Mouse (Mus musculus) adrenal gland, adult 18-20 months (tissue): Measurements from ENCODE around the gene Bcs1l. TPM values are rescaled to one million over a fixed set of nuclear protein-coding genes. Genes with fewer than 3 reads are reported as not detected.

ENCODE experiments used
- microRNA-seq, 2 experiments: library from miRNA; unstranded; fragments of <30 nt; microRNA quantifications; one replicate each; pipeline ENCODE4 v1.2.0; 2021; ENCODE audit warnings: borderline number of aligned reads in 2 of 2
- total RNA-seq, 2 experiments: library from RNA; stranded (reverse); gene quantifications; 1 replicate in 1 of 2; 2 replicates in 1 of 2; pipeline ENCODE4 v1.2.3; 2021

Bcs1l gene
- total RNA-seq, 2 experiments from 2014 or later, result 27.0 to 31.0 TPM

Small RNA genes within 50 kb of the gene (microRNA-seq; reads per million reads assigned to microRNA genes)
- gene Gm25035, result 0 reads per million in 2 experiments

Other genes with a start within 250 kb of the Bcs1l start
- gene Catip, start 226.2 kb upstream of the Bcs1l start, total RNA-seq, result under 1 TPM; 0.33 to 0.35 TPM
- 10 to 100 TPM in 1 of 2 experiments, 1 to 10 TPM in 1; 9.5 to 20.5 TPM for gene Slc11a1, start 213.1 kb upstream of the Bcs1l start, total RNA-seq
- gene Ctdsp1, start 196.8 kb upstream of the Bcs1l start, total RNA-seq, result 100 to 1,000 TPM; 133 to 136 TPM
- gene Vil1, start 178.9 kb upstream of the Bcs1l start, total RNA-seq, result 1 to 10 TPM; 1.8 to 1.9 TPM
- 10 to 100 TPM; 22.9 to 25.8 TPM for gene Cnot9, start 82.2 kb upstream of the Bcs1l start, total RNA-seq
- gene Plcd4, start 45.4 kb upstream of the Bcs1l start, total RNA-seq, result under 1 TPM; 0.66 to 0.74 TPM
- 10 to 100 TPM; 16.9 to 17.4 TPM for gene Usp37, start 44.0 kb upstream of the Bcs1l start, total RNA-seq
- 10 to 100 TPM; 15.4 to 20.1 TPM for gene Zfp142, start within 50 bp of the Bcs1l start, total RNA-seq
- 10 to 100 TPM; 53.8 to 59.6 TPM for gene Rnf25, start 13.1 kb downstream of the Bcs1l start, total RNA-seq
- gene Stk36, start 13.2 kb downstream of the Bcs1l start, total RNA-seq, result 1 to 10 TPM; 2.9 to 5.3 TPM
- 10 to 100 TPM; 14.1 to 23.3 TPM for gene Ttll4, start 73.5 kb downstream of the Bcs1l start, total RNA-seq
- 10 to 100 TPM; 12.0 to 25.3 TPM for gene Cyp27a1, start 125.3 kb downstream of the Bcs1l start, total RNA-seq
- under 1 TPM; 0.17 to 0.26 TPM for gene Prkag3, start 160.9 kb downstream of the Bcs1l start, total RNA-seq
- 1 to 10 TPM; 2.8 to 2.9 TPM for gene Wnt6, start 183.6 kb downstream of the Bcs1l start, total RNA-seq
- gene Wnt10a, start 203.2 kb downstream of the Bcs1l start, total RNA-seq, result 1 to 10 TPM in 1 of 2 experiments, under 1 TPM in 1; 0.20 to 1.7 TPM